Mouse (Mus musculus): ENCODE data around the gene Prpf4b. TPM values are rescaled to one million over a fixed set of nuclear protein-coding genes. Genes with fewer than 3 reads are reported as not detected.
"Not testable (repeated sequence)": the region's sequence is repeated elsewhere in the genome, so short reads cannot be mapped to it uniquely, and the experiment has no call there.

Prpf4b gene
- polyA plus RNA-seq, 1 experiment from 2014 or later: 53.6 TPM

GRCm38 (mm10) chr13:34859406-34859805 lies 15.7 kb upstream of the Prpf4b start:
- no peak overlapping the region for H3K9ac ChIP-seq (ENCODE audit: low read length)
- peaks cover 16% of the 10 kb centered on the region for H3K9me3 ChIP-seq (ENCODE audit: control insufficient read depth, low read length)
- no peak for ATAC-seq (ENCODE audit: insufficient number of reproducible peaks, insufficient read depth, low FRiP score, low read depth)
- 78% methylated on average over 5 of the region's 5 CpGs for WGBS
- H3K36me3 ChIP-seq (ENCODE audit: control insufficient read depth, insufficient read depth, low read length): no peaks in the 10 kb centered on the region
- H3K4me1 ChIP-seq (ENCODE audit: control insufficient read depth in 2 of 2, insufficient read depth in 2 of 2, low read length in 2 of 2): no peaks in the 10 kb centered on the region
- no peak overlapping the region for H3K4me2 ChIP-seq (ENCODE audit: low read length)
- no peak overlapping the region for H3K4me3 ChIP-seq (ENCODE audit: control insufficient read depth in 1 of 2, insufficient read depth in 1 of 2, low read depth in 1 of 2, low read length in 2 of 2)
- H3K27me3 ChIP-seq (ENCODE audit: control insufficient read depth, insufficient read depth, low read length): no peaks in the 10 kb centered on the region
- H3K27ac ChIP-seq (replicated peaks in 1 of 2; ENCODE audit: control insufficient read depth in 1 of 2, insufficient read depth in 1 of 2, low read depth in 2 of 2, low read length in 2 of 2): no peak overlapping the region

- H3K9me3 ChIP-seq (ENCODE audit: control insufficient read depth, low read length); H3K4me1 ChIP-seq (ENCODE audit: control insufficient read depth in 2 of 2, insufficient read depth in 2 of 2, low read length in 2 of 2); ATAC-seq (ENCODE audit: insufficient number of reproducible peaks, insufficient read depth, low FRiP score, low read depth); H3K36me3 ChIP-seq (ENCODE audit: control insufficient read depth, insufficient read depth, low read length); H3K4me3 ChIP-seq (ENCODE audit: control insufficient read depth in 1 of 2, insufficient read depth in 1 of 2, low read depth in 1 of 2, low read length in 2 of 2); H3K27me3 ChIP-seq (ENCODE audit: control insufficient read depth, insufficient read depth, low read length); H3K9ac ChIP-seq (ENCODE audit: low read length); H3K4me2 ChIP-seq (ENCODE audit: low read length); H3K27ac ChIP-seq (replicated peaks in 1 of 2; ENCODE audit: control insufficient read depth in 1 of 2, insufficient read depth in 1 of 2, low read depth in 2 of 2, low read length in 2 of 2): not testable (repeated sequence)
- 40% methylated on average over 7 of the region's 8 CpGs for WGBS
These were observed 13.9 kb upstream of the Prpf4b start for GRCm38 (mm10) chr13:34861166-34861565.

- H3K4me2 ChIP-seq (ENCODE audit: low read length): no peak overlapping the region
- no peak overlapping the region for H3K4me3 ChIP-seq (ENCODE audit: control insufficient read depth in 1 of 2, insufficient read depth in 1 of 2, low read depth in 1 of 2, low read length in 2 of 2)
- H3K36me3 ChIP-seq (ENCODE audit: control insufficient read depth, insufficient read depth, low read length): no peaks in the 10 kb centered on the region
- 37% methylated on average over 7 of the region's 7 CpGs for WGBS
- no peaks in the 10 kb centered on the region for H3K4me1 ChIP-seq (ENCODE audit: control insufficient read depth in 2 of 2, insufficient read depth in 2 of 2, low read length in 2 of 2)
- H3K27ac ChIP-seq (replicated peaks in 1 of 2; ENCODE audit: control insufficient read depth in 1 of 2, insufficient read depth in 1 of 2, low read depth in 2 of 2, low read length in 2 of 2): no peak overlapping the region
- no peaks in the 10 kb centered on the region for H3K9me3 ChIP-seq (ENCODE audit: control insufficient read depth, low read length)
- no peak overlapping the region for H3K9ac ChIP-seq (ENCODE audit: low read length)
- H3K27me3 ChIP-seq (ENCODE audit: control insufficient read depth, insufficient read depth, low read length): no peaks in the 10 kb centered on the region
- ATAC-seq (ENCODE audit: insufficient number of reproducible peaks, insufficient read depth, low FRiP score, low read depth): no peak
These were observed 10.5 kb upstream of the Prpf4b start for GRCm38 (mm10) chr13:34864420-34865169.

- Histone ChIP-seq H3K4me3 (ENCODE audit: control insufficient read depth in 1 of 2, insufficient read depth in 1 of 2, low read depth in 1 of 2, low read length in 2 of 2) (peak overlapping the region; percentile 84 to 96), H3K36me3 (ENCODE audit: control insufficient read depth, insufficient read depth, low read length) (no peaks in the 10 kb centered on the region), H3K9ac (ENCODE audit: low read length) (peak overlapping the region; percentile 92), H3K4me1 (ENCODE audit: control insufficient read depth in 2 of 2, insufficient read depth in 2 of 2, low read length in 2 of 2) (peaks cover 0 to 20% of the 10 kb centered on the region in 2 experiments; a peak in 2 of 4 replicates), H3K9me3 (ENCODE audit: control insufficient read depth, low read length) (no peaks in the 10 kb centered on the region), H3K27me3 (ENCODE audit: control insufficient read depth, insufficient read depth, low read length) (no peaks in the 10 kb centered on the region), H3K27ac (replicated peaks in 1 of 2; ENCODE audit: control insufficient read depth in 1 of 2, insufficient read depth in 1 of 2, low read depth in 2 of 2, low read length in 2 of 2) (peak overlapping the region; percentile 96 to 98), H3K4me2 (ENCODE audit: low read length) (peak overlapping the region; percentile 86)
- peak; percentile 91 for ATAC-seq (ENCODE audit: insufficient number of reproducible peaks, insufficient read depth, low FRiP score, low read depth)
- WGBS: 4% methylated on average over 45 of the region's 45 CpGs
These were observed 1.1 kb upstream of the Prpf4b start for GRCm38 (mm10) chr13:34873801-34874681.

GRCm38 (mm10) chr13:34874736-34875135 lies 366 bp upstream of the Prpf4b start:
- not testable (repeated sequence) for H3K27me3 ChIP-seq (ENCODE audit: control insufficient read depth, insufficient read depth, low read length); H3K36me3 ChIP-seq (ENCODE audit: control insufficient read depth, insufficient read depth, low read length); H3K9me3 ChIP-seq (ENCODE audit: control insufficient read depth, low read length); ATAC-seq (ENCODE audit: insufficient number of reproducible peaks, insufficient read depth, low FRiP score, low read depth)
- peak overlapping the region; percentile 96 to 98 for H3K27ac ChIP-seq (replicated peaks in 1 of 2; ENCODE audit: control insufficient read depth in 1 of 2, insufficient read depth in 1 of 2, low read depth in 2 of 2, low read length in 2 of 2)
- 19% methylated on average over 13 of the region's 13 CpGs for WGBS
- H3K4me2 ChIP-seq (ENCODE audit: low read length): peak overlapping the region; percentile 86
- peak overlapping the region; percentile 92 for H3K9ac ChIP-seq (ENCODE audit: low read length)
- H3K4me3 ChIP-seq (ENCODE audit: control insufficient read depth in 1 of 2, insufficient read depth in 1 of 2, low read depth in 1 of 2, low read length in 2 of 2): peak overlapping the region; percentile 84 to 96
- peaks cover 0 to 20% of the 10 kb centered on the region in 2 experiments; a peak in 2 of 4 replicates for H3K4me1 ChIP-seq (ENCODE audit: control insufficient read depth in 2 of 2, insufficient read depth in 2 of 2, low read length in 2 of 2)

GRCm38 (mm10) chr13:34875741-34876445 lies 791 bp downstream of the Prpf4b start:
- H3K4me1 ChIP-seq (ENCODE audit: control insufficient read depth in 2 of 2, insufficient read depth in 2 of 2, low read length in 2 of 2): peaks cover 0 to 20% of the 10 kb centered on the region in 2 experiments; a peak in 2 of 4 replicates
- H3K4me2 ChIP-seq (ENCODE audit: low read length): peak overlapping the region; percentile 86
- peak overlapping the region; percentile 84 to 96 for H3K4me3 ChIP-seq (ENCODE audit: control insufficient read depth in 1 of 2, insufficient read depth in 1 of 2, low read depth in 1 of 2, low read length in 2 of 2)
- 0 out of 2 replicates have a peak, but pooled peaks cover 3% of the 10 kb centered on the region for H3K36me3 ChIP-seq (ENCODE audit: control insufficient read depth, insufficient read depth, low read length)
- no peaks in the 10 kb centered on the region for H3K9me3 ChIP-seq (ENCODE audit: control insufficient read depth, low read length)
- peak; percentile 44 for ATAC-seq (ENCODE audit: insufficient number of reproducible peaks, insufficient read depth, low FRiP score, low read depth)
- peak overlapping the region; percentile 92 for H3K9ac ChIP-seq (ENCODE audit: low read length)
- H3K27ac ChIP-seq (replicated peaks in 1 of 2; ENCODE audit: control insufficient read depth in 1 of 2, insufficient read depth in 1 of 2, low read depth in 2 of 2, low read length in 2 of 2): peak overlapping the region; percentile 96 to 98
- no peaks in the 10 kb centered on the region for H3K27me3 ChIP-seq (ENCODE audit: control insufficient read depth, insufficient read depth, low read length)
- WGBS: under 1% methylated on average over 49 of the region's 50 CpGs

GRCm38 (mm10) chr13:34876481-34876880 lies 1.4 kb downstream of the Prpf4b start:
- no peak overlapping the region for H3K27ac ChIP-seq (replicated peaks in 1 of 2; ENCODE audit: control insufficient read depth in 1 of 2, insufficient read depth in 1 of 2, low read depth in 2 of 2, low read length in 2 of 2)
- H3K4me1 ChIP-seq (ENCODE audit: control insufficient read depth in 2 of 2, insufficient read depth in 2 of 2, low read length in 2 of 2): peaks cover 0 to 20% of the 10 kb centered on the region in 2 experiments; a peak in 2 of 4 replicates
- peak overlapping the region; percentile 86 for H3K4me2 ChIP-seq (ENCODE audit: low read length)
- WGBS: 0% methylated on average over 3 of the region's 3 CpGs
- H3K27me3 ChIP-seq (ENCODE audit: control insufficient read depth, insufficient read depth, low read length): no peaks in the 10 kb centered on the region
- ATAC-seq (ENCODE audit: insufficient number of reproducible peaks, insufficient read depth, low FRiP score, low read depth): no peak
- peak overlapping the region; percentile 84 to 96; a peak in 3 of 4 replicates for H3K4me3 ChIP-seq (ENCODE audit: control insufficient read depth in 1 of 2, insufficient read depth in 1 of 2, low read depth in 1 of 2, low read length in 2 of 2)
- no peaks in the 10 kb centered on the region for H3K9me3 ChIP-seq (ENCODE audit: control insufficient read depth, low read length)
- peak overlapping the region; percentile 92 for H3K9ac ChIP-seq (ENCODE audit: low read length)
- 0 out of 2 replicates have a peak, but pooled peaks cover 3% of the 10 kb centered on the region for H3K36me3 ChIP-seq (ENCODE audit: control insufficient read depth, insufficient read depth, low read length)

All from heart, embryonic 14.5 days (tissue).